Mouse (Mus musculus) intestine, embryonic 14.5 days (tissue): ENCODE results near the gene BC034090. TPM values are rescaled to one million over a fixed set of nuclear protein-coding genes. Genes with fewer than 3 reads are reported as not detected.
A peak's percentile ranks its signal among the peaks of the same experiment; 100 is the strongest.

ENCODE experiments used
- ATAC-seq: fragments of 200-750 bp; cut with Nextera tagmentation; replicated peaks from 2 replicates; pipeline ENCODE4 v1.8.0; 2017; ENCODE audit warnings: low read depth, moderate number of reproducible peaks, moderate TSS enrichment, moderate library complexity; ENCODE audit not compliant: low FRiP score, low TSS enrichment
- DNase-seq: peaks from one replicate; pipeline ENCODE4 v3.0.0-alpha.2; 2018; ENCODE audit warnings: low spot score
- H3K27ac ChIP-seq: fragments of 300-500 bp; sonication (generic); 2 replicates; pipeline ENCODE4 v1.5.1; 2014; ENCODE audit warnings: low read depth, mild to moderate bottlenecking, control low read depth
- H3K27me3 ChIP-seq: fragments of 300-500 bp; sonication (generic); replicated peaks from 2 replicates; pipeline ENCODE4 v1.6.1; 2014; ENCODE audit warnings: low read length, control low read depth; ENCODE audit not compliant: control insufficient read depth, insufficient read depth
- H3K36me3 ChIP-seq: fragments of 300-500 bp; sonication (generic); 2 replicates; pipeline ENCODE4 v1.6.1; 2014; ENCODE audit warnings: low read length, control low read depth; ENCODE audit not compliant: control insufficient read depth, insufficient read depth
- H3K4me1 ChIP-seq: fragments of 300-500 bp; sonication (generic); replicated peaks from 2 replicates; pipeline ENCODE4 v1.6.1; 2014; ENCODE audit warnings: low read length, control low read depth, mixed read lengths; ENCODE audit not compliant: control insufficient read depth, insufficient read depth
- H3K4me2 ChIP-seq: fragments of 300-500 bp; sonication (generic); 2 replicates; pipeline ENCODE4 v1.6.1; 2014; ENCODE audit warnings: low read length
- H3K4me3 ChIP-seq: fragments of 300-500 bp; sonication (generic); 2 replicates; pipeline ENCODE4 v1.5.1; 2014; ENCODE audit warnings: low read depth, low read length, control low read depth, mixed read lengths
- H3K9ac ChIP-seq: fragments of 300-500 bp; sonication (generic); 2 replicates; pipeline ENCODE4 v1.6.1; 2014; ENCODE audit warnings: mild to moderate bottlenecking, low read length
- H3K9me3 ChIP-seq: fragments of 300-500 bp; sonication (generic); 2 replicates; pipeline ENCODE4 v1.6.1; 2016; ENCODE audit warnings: low read length, control low read depth; ENCODE audit not compliant: control insufficient read depth
- WGBS: fragments of 180-500 bp; shearing (Covaris S2); extraction: QIAGEN DNeasy Blood & Tissue Kit; methylation state at CpG from one replicate; pipeline ENCODE4 v1.1.7; 2014; 5-methylcytosine and 5-hydroxymethylcytosine counted together
- polyA plus RNA-seq: library from polyadenylated mRNA; unstranded; fragments of >200 nt; fragmentation: Nextera tagmentation; extraction: Ambion mirVana; gene quantifications from 2 replicates; pipeline ENCODE4 v1.2.1, GENCODE M21; 2014

The BC034090 gene
- polyA plus RNA-seq, 1 experiment from 2014 or later = 2.5 TPM

DNA sequence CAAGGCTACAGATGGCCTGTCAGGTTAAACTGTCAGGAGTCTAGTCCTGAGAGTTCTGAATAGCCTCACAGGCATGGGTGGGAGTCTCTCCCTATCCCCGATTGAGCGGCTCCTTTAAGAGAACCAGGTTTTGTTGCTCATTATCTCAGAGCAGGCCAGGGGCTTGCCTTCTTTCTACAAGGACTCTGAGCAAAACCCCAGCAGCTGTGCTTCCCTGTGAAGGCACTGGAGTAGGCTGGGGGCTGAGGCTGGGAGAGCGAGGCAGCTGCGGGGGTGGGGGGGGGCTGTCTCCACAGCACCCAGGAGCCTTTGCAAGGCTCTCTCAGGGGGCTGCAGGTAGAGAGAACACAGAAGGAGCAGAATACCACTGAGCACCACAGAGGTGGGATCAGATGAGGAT is 5.1 kb downstream of the BC034090 start:
- H3K4me3 ChIP-seq = no peak overlapping the region
- H3K36me3 ChIP-seq = peaks cover 6% of the 10 kb centered on the region; the same call in 1 of the 2 replicates
- WGBS = 82% methylated on average over 4 of the region's 4 CpGs
- H3K27me3 ChIP-seq = no peaks in the 10 kb centered on the region
- peaks cover 33% of the 10 kb centered on the region for H3K4me1 ChIP-seq
- no peaks in the 10 kb centered on the region for H3K9me3 ChIP-seq
- no peak overlapping the region for H3K4me2 ChIP-seq
- no peak overlapping the region for H3K27ac ChIP-seq
- ATAC-seq = no peak
- no peak overlapping the region for H3K9ac ChIP-seq
- no peak for DNase-seq

DNA sequence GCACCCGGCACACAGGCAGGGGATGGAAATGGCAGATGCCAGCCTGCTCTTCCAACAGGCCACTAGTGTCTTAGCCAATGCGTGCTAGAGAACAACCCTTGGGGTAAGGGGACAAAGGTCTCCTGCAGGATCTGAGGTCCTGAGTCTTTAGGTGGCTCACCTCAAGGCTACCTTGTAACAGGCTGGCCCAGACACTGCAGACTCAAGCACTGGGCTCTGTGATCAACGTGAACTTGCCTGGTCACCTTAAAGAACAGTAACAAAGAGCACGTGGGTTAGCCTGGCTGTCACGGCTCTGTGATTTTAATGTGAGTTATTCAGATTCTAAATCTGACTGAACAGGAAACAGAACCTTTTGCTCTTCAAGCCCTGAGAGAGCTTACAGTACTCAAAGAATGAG is 6.1 kb downstream of the BC034090 start:
- Histone ChIP-seq H3K36me3 (peaks cover 6% of the 10 kb centered on the region; the same call in 1 of the 2 replicates), H3K9me3 (no peaks in the 10 kb centered on the region), H3K27me3 (no peaks in the 10 kb centered on the region), H3K4me2 (no peak overlapping the region), H3K4me3 (no peak overlapping the region), H3K27ac (no peak overlapping the region), H3K9ac (no peak overlapping the region), H3K4me1 (peaks cover 43% of the 10 kb centered on the region)
- no peak for DNase-seq
- 85% methylated on average over 5 of the region's 5 CpGs for WGBS
- ATAC-seq = no peak

GRCm38 (mm10) chr1:155237390-155237789 is 6.9 kb downstream of the BC034090 start:
- H3K9ac ChIP-seq = no peak overlapping the region
- H3K27me3 ChIP-seq = no peaks in the 10 kb centered on the region

DNA sequence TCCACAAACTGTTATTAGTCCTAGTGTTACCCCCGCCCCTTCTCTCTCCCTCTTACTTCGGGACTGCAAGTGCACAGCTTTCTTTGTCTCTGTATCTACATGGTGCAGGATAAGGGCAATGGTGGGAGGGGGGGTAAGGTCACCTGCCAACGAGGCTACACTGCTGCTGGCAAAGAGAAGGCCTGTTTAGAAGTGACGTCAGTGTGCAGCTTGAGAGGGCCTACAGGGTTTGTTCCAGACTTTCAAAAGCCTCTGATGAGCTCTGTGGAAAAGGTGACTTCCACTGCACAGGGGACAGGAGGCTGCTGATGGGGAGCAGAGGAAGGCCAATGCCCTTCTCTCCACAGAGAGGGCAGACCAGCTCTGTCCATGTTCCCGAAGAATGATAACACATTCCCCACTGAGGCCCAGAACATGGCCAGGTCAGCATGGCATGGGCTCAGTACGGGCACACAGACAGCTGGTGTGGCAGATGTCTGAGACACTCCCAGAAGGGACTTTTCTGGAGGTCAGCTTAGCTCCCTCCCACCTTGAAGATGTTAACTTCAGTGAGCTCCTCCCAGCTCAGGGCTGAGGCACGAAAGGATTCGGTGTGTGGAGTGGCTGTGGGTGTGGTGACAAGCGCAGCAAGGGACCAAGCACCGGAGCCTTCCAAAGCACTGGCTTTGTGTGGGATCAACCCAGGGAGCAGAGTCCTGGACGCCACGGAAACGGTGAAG is 7.8 kb downstream of the BC034090 start:
- H3K27ac ChIP-seq = no peak overlapping the region
- H3K36me3 ChIP-seq = peaks cover 6% of the 10 kb centered on the region; the same call in 1 of the 2 replicates
- DNase-seq = no peak

More at GRCm38 (mm10) chr1:155237390-155237789, 6.9 kb downstream of the BC034090 start:
- Histone ChIP-seq H3K9me3 (no peaks in the 10 kb centered on the region), H3K4me2 (no peak overlapping the region), H3K4me3 (no peak overlapping the region), H3K36me3 (peaks cover 6% of the 10 kb centered on the region; the same call in 1 of the 2 replicates), H3K4me1 (peaks cover 49% of the 10 kb centered on the region), H3K27ac (no peak overlapping the region)
- WGBS = 65% methylated on average over 11 of the region's 11 CpGs
- ATAC-seq (no peak), DNase-seq (no peak)

DNA sequence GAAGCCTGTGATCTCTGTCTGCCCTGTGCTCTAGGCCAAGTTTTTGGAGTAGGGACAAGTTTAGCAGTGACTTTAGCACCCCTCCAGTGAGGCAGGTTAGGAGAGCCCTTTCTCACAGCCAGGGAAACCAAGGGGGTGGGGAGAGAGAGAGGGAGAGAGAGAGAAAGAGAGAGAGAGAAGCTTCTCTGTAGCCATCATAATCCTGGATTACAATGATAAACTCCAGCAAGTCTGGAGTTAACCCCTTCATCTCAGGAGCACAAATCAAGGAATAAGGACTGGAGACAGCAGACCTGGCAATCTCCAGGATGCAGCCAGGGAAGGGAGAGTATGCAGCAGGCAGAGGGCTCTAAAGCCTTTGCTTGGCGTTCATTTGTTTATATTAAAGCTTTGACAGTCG is 8.6 kb downstream of the BC034090 start:
- Histone ChIP-seq H3K4me3 (no peak overlapping the region), H3K4me1 (peaks cover 52% of the 10 kb centered on the region), H3K27ac (no peak overlapping the region), H3K9ac (no peak overlapping the region), H3K9me3 (no peaks in the 10 kb centered on the region), H3K4me2 (no peak overlapping the region), H3K27me3 (no peaks in the 10 kb centered on the region), H3K36me3 (0 out of 2 replicates have a peak, but pooled peaks cover 3% of the 10 kb centered on the region)
- WGBS = 12% methylated on average over 2 of the region's 2 CpGs
- ATAC-seq = no peak
- no peak for DNase-seq

More for the DNA sequence above, 7.8 kb downstream of the BC034090 start:
- Histone ChIP-seq H3K4me2 (no peak overlapping the region), H3K4me3 (no peak overlapping the region), H3K9ac (no peak overlapping the region), H3K4me1 (peaks cover 52% of the 10 kb centered on the region), H3K27me3 (no peaks in the 10 kb centered on the region), H3K9me3 (no peaks in the 10 kb centered on the region)
- WGBS = 62% methylated on average over 13 of the region's 13 CpGs
- no peak for ATAC-seq

- H3K27ac ChIP-seq = peak overlapping the region; percentile 80
- WGBS = 34% methylated on average over 14 of the region's 14 CpGs
- no peak overlapping the region for H3K4me3 ChIP-seq
- DNase-seq (no peak), ATAC-seq (0 out of 2 replicates have a peak, but pooled peaks have one; percentile 29)
- no peaks in the 10 kb centered on the region for H3K27me3 ChIP-seq
- H3K36me3 ChIP-seq = no peaks in the 10 kb centered on the region
- peaks cover 60% of the 10 kb centered on the region for H3K4me1 ChIP-seq
- no peaks in the 10 kb centered on the region for H3K9me3 ChIP-seq
- H3K9ac ChIP-seq = no peak overlapping the region
- H3K4me2 ChIP-seq = peak overlapping the region; percentile 6; the same call in 1 of the 2 replicates
Observed at GRCm38 (mm10) chr1:155233931-155234607, 10.2 kb downstream of the BC034090 start.

DNA sequence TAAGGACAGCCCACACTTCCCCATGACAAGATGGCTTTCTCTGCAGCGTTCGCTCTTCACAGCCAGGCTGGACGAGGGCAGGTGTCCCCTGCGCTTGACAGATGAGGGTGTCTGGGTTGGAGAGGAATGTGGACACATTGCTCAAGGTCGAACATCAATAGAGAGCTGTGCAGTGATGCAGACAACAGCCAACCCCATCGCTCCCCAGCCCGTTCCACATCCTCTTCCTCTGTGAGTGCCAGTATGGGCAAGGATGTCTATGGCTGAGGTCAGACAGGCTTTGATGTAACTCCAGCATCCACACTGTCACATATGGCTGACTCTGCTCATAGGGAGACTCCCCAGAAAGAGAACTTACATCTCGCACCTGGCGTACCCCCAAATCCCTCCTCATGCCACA is 10.9 kb downstream of the BC034090 start:
- Histone ChIP-seq H3K27me3 (no peaks in the 10 kb centered on the region), H3K9me3 (no peaks in the 10 kb centered on the region), H3K4me2 (no peak overlapping the region), H3K36me3 (no peaks in the 10 kb centered on the region), H3K27ac (peak overlapping the region; percentile 80; the same call in 1 of the 2 replicates), H3K4me1 (peaks cover 65% of the 10 kb centered on the region), H3K4me3 (no peak overlapping the region), H3K9ac (no peak overlapping the region)
- no peak for ATAC-seq
- DNase-seq = no peak
- WGBS = 81% methylated on average over 9 of the region's 9 CpGs

DNA sequence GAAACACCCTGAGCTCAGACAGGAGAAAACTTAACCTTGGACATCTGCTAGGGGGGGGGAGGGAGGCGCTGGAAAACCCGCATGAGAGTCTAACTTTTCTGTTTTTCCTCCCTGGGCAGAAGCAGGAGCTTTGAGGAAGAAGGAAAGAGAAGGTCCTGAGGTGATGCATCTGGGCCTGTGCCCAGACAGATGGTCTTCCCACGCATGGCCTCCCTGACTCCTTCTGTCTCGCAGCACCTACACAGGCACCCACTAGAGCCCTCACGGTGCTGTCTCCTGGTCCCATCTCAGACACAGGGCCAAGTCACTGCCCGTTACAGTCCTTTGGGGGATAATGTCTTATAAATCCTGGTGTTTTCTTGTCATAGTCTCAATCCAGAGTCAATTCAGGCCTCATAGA is 11.5 kb downstream of the BC034090 start:
- Histone ChIP-seq H3K27me3 (no peaks in the 10 kb centered on the region), H3K36me3 (no peaks in the 10 kb centered on the region), H3K4me1 (peaks cover 65% of the 10 kb centered on the region), H3K4me3 (no peak overlapping the region), H3K4me2 (no peak overlapping the region), H3K27ac (no peak overlapping the region), H3K9ac (no peak overlapping the region), H3K9me3 (no peaks in the 10 kb centered on the region)
- no peak for ATAC-seq
- 58% methylated on average over 6 of the region's 6 CpGs for WGBS
- no peak for DNase-seq
